Mouse (Mus musculus): ENCODE data around the gene Gm45902. TPM values are rescaled to one million over a fixed set of nuclear protein-coding genes. Genes with fewer than 3 reads are reported as not detected.

Gene Gm45902
- 8.2 and 9.3 TPM in 2 replicates for polyA plus RNA-seq (2016; fragmentation: Nextera tagmentation; extraction: Ambion mirVana)

GRCm38 (mm10) chr2:3512552-3513454 lies at the start of gene Gm45902, which contains the start of the genes Hspa14 and Cdnf:
Gene Gm45902, minus strand, starts transcription at chr2:3512790.
Gene Hspa14, minus strand, starts transcription at chr2:3512814.
Gene Cdnf, plus strand, starts transcription at chr2:3513030.
- Histone ChIP-seq H3K27ac (peak within 1 kb of the TSS; percentile 80; the same call in 1 of the 2 replicates), H3K9me3 (no peaks in the 10 kb centered on the region)
- peak; percentile 100 for ATAC-seq (ENCODE audit: insufficient number of reproducible peaks, insufficient read depth, low FRiP score, low TSS enrichment)

GRCm38 (mm10) chr2:3546588-3546987 lies 34.0 kb upstream of the Gm45902 start:
- Histone ChIP-seq H3K4me2 (replicated peaks) (no peak overlapping the region), H3K9me3 (no peaks in the 10 kb centered on the region), H3K27ac (no peak overlapping the region), H3K4me3 (no peak overlapping the region), H3K36me3 (no peaks in the 10 kb centered on the region), H3K9ac (no peak overlapping the region), H3K4me1 (peaks cover 5% of the 10 kb centered on the region; the same call in 1 of the 2 replicates), H3K27me3 (no peaks in the 10 kb centered on the region)
- 2% methylated on average over 4 of the region's 4 CpGs for WGBS
- ATAC-seq (ENCODE audit: insufficient number of reproducible peaks, insufficient read depth, low FRiP score, low TSS enrichment) = no peak

More at GRCm38 (mm10) chr2:3512552-3513454, at the start of gene Gm45902, which contains the start of the genes Hspa14 and Cdnf:
- peaks cover 9% of the 10 kb centered on the region for H3K4me1 ChIP-seq
- H3K27me3 ChIP-seq = no peaks in the 10 kb centered on the region
- WGBS = under 1% methylated on average over 60 of the region's 60 CpGs
- H3K36me3 ChIP-seq = peaks cover 16% of the 10 kb centered on the region
- H3K4me3 ChIP-seq = peak within 1 kb of the TSS; percentile 77
- peak within 1 kb of the TSS; percentile 86 for H3K9ac ChIP-seq
- H3K4me2 ChIP-seq (replicated peaks) = peak within 1 kb of the TSS; percentile 77

- H3K9ac ChIP-seq = no peak overlapping the region
- H3K4me2 ChIP-seq (replicated peaks) = no peak overlapping the region
- 74% methylated on average over 2 of the region's 2 CpGs for WGBS
- no peak overlapping the region for H3K4me3 ChIP-seq
- ATAC-seq (ENCODE audit: insufficient number of reproducible peaks, insufficient read depth, low FRiP score, low TSS enrichment) = no peak
- no peaks in the 10 kb centered on the region for H3K36me3 ChIP-seq
- peaks cover 5% of the 10 kb centered on the region; the same call in 1 of the 2 replicates for H3K4me1 ChIP-seq
- H3K27ac ChIP-seq = no peak overlapping the region
- no peaks in the 10 kb centered on the region for H3K27me3 ChIP-seq
- no peaks in the 10 kb centered on the region for H3K9me3 ChIP-seq
These were observed 33.5 kb upstream of the Gm45902 start for GRCm38 (mm10) chr2:3546055-3546454.

DNA sequence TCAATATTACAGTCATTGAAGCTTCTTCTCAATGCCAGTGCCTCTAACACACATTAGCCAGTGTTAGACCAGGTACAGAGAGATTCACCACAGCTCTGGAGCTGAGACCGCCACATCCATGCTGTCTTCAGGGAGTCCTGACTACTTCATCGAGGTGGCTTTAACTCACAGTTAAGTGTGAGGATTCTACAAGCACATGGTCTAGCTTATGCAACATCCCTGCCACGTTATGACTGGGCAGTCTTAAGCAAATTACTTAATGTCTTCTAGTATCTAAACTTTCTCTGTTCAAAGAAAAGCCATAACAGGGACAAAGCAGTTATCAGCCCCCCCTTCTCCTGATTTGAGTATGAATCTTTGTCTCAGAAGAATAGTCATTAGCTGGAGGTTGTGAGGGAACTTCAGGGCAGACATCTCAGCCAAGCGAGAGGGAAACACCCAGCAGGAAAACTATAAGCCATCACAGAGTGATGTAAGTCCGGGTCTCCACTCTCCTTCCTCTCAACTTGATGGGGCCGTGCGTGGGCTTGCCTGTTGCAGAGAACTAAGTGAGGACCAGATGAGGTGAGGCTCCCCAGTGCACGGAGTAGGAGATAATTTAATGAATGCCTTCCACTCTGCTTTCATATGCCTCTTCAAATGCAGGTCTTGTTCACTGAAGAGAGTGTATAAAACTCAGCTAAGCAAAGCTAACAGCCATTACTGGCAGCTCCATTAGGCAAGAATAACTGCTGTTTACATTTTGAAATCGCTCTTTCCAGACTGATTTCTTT lies 28.9 kb upstream of the Gm45902 start:
- Histone ChIP-seq H3K4me1 (peaks cover 5% of the 10 kb centered on the region; the same call in 1 of the 2 replicates), H3K36me3 (no peaks in the 10 kb centered on the region), H3K9me3 (no peaks in the 10 kb centered on the region), H3K4me2 (replicated peaks) (no peak overlapping the region), H3K27me3 (no peaks in the 10 kb centered on the region), H3K4me3 (no peak overlapping the region), H3K9ac (no peak overlapping the region), H3K27ac (no peak overlapping the region)
- ATAC-seq (ENCODE audit: insufficient number of reproducible peaks, insufficient read depth, low FRiP score, low TSS enrichment) = no peak
- 71% methylated on average over 9 of the region's 9 CpGs for WGBS

DNA sequence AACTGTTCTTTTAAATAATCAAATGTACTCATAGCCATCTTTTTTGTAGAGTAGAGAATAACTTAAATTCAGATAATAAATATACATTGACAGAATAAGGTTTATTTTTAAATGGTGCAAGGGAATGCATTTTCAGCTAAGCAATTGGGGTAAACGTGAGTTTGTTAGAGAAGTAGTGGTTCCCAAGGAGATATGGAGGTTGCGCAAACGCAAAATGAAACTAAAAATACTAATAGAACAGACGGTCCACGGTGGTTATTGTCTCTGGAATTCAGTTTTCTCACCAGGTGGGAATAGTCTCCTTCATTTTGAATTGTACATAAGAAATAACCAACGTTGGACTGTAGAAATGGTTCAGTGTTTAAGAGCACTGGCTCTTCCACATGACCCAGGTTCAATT lies 13.7 kb upstream of the Gm45902 start:
- ATAC-seq (ENCODE audit: insufficient number of reproducible peaks, insufficient read depth, low FRiP score, low TSS enrichment) = no peak

GRCm38 (mm10) chr2:3522558-3522957 lies 10.0 kb upstream of the Gm45902 start:
- Histone ChIP-seq H3K27me3 (no peaks in the 10 kb centered on the region), H3K4me1 (no peaks in the 10 kb centered on the region), H3K9ac (no peak overlapping the region), H3K4me2 (replicated peaks) (no peak overlapping the region), H3K9me3 (no peaks in the 10 kb centered on the region), H3K4me3 (no peak overlapping the region), H3K36me3 (no peaks in the 10 kb centered on the region), H3K27ac (no peak overlapping the region)
- WGBS = 81% methylated on average over 4 of the region's 4 CpGs
- no peak for ATAC-seq (ENCODE audit: insufficient number of reproducible peaks, insufficient read depth, low FRiP score, low TSS enrichment)

More for the DNA sequence above, 13.7 kb upstream of the Gm45902 start:
- WGBS = 83% methylated on average over 6 of the region's 6 CpGs
- Histone ChIP-seq H3K9ac (no peak overlapping the region), H3K27me3 (no peaks in the 10 kb centered on the region), H3K36me3 (no peaks in the 10 kb centered on the region), H3K4me1 (no peaks in the 10 kb centered on the region), H3K4me2 (replicated peaks) (no peak overlapping the region), H3K27ac (no peak overlapping the region), H3K4me3 (no peak overlapping the region), H3K9me3 (no peaks in the 10 kb centered on the region)

DNA sequence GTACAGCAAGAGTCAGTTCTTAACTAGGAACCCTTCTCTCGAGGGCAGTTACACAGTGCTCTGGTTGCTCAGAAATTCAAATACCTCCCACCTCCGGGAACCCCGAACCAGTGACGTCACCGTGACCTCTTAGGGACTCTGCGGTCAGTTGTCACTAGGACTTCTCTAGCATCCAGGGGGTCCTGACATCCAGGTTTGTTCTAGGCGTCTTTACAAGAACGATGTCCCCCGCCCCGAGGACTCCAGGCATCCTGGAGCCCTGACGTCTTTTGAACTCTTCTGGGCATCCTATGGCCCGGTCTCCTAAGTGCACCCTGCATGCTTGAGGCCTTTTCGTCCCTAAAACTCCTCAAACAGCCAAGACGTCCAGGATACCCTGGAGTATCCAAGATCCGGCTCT lies 514 bp downstream of the Gm45902 start:
- no peaks in the 10 kb centered on the region for H3K27me3 ChIP-seq
- under 1% methylated on average over 15 of the region's 15 CpGs for WGBS
- H3K4me1 ChIP-seq = peaks cover 9% of the 10 kb centered on the region
- peak overlapping the region; percentile 77 for H3K4me2 ChIP-seq (replicated peaks)
- peak overlapping the region; percentile 77 for H3K4me3 ChIP-seq
- peaks cover 20% of the 10 kb centered on the region for H3K36me3 ChIP-seq
- H3K9ac ChIP-seq = peak overlapping the region; percentile 86
- H3K27ac ChIP-seq = peak overlapping the region; percentile 80; the same call in 1 of the 2 replicates
- H3K9me3 ChIP-seq = no peaks in the 10 kb centered on the region
- ATAC-seq (ENCODE audit: insufficient number of reproducible peaks, insufficient read depth, low FRiP score, low TSS enrichment) = no peak

GRCm38 (mm10) chr2:3500886-3501285 lies 11.7 kb downstream of the Gm45902 start:
- H3K9ac ChIP-seq = no peak overlapping the region

DNA sequence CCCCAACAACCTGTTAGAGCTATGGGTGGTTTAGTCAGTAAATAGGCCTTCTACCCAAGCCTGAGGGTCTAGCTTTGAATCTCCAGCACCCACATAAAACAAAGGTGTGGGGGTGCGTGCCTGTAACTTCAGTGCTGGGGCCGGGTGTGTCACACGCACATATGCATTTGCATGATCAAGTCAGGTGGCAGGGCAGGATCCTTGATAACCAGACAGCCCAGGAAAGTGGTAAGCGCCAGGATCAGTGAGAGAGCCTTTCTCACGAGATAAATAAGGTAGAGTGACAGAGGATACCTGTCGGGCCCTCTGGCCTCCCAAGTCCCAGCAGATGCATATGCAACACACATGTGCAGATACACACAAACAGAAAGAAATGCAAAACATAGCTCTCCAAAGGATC lies 13.0 kb downstream of the Gm45902 start:
- Histone ChIP-seq H3K9me3 (no peaks in the 10 kb centered on the region), H3K27ac (no peak overlapping the region), H3K4me3 (no peak overlapping the region), H3K36me3 (peaks cover 60% of the 10 kb centered on the region), H3K4me1 (no peaks in the 10 kb centered on the region), H3K9ac (no peak overlapping the region), H3K27me3 (no peaks in the 10 kb centered on the region), H3K4me2 (replicated peaks) (no peak overlapping the region)
- WGBS = 89% methylated on average over 6 of the region's 6 CpGs
- ATAC-seq (ENCODE audit: insufficient number of reproducible peaks, insufficient read depth, low FRiP score, low TSS enrichment) = no peak

More at GRCm38 (mm10) chr2:3500886-3501285, 11.7 kb downstream of the Gm45902 start:
- ATAC-seq (ENCODE audit: insufficient number of reproducible peaks, insufficient read depth, low FRiP score, low TSS enrichment) = no peak
- H3K9me3 ChIP-seq = no peaks in the 10 kb centered on the region
- WGBS = 96% methylated on average over 5 of the region's 5 CpGs
- H3K36me3 ChIP-seq = peaks cover 53% of the 10 kb centered on the region
- H3K27ac ChIP-seq = no peak overlapping the region
- no peaks in the 10 kb centered on the region for H3K4me1 ChIP-seq
- no peaks in the 10 kb centered on the region for H3K27me3 ChIP-seq
- no peak overlapping the region for H3K4me3 ChIP-seq
- no peak overlapping the region for H3K4me2 ChIP-seq (replicated peaks)

GRCm38 (mm10) chr2:3493833-3494409 lies 18.7 kb downstream of the Gm45902 start:
- 93% methylated on average over 3 of the region's 3 CpGs for WGBS
- Histone ChIP-seq H3K27me3 (no peaks in the 10 kb centered on the region), H3K9ac (no peak overlapping the region), H3K4me3 (no peak overlapping the region), H3K4me1 (no peaks in the 10 kb centered on the region), H3K36me3 (peaks cover 83% of the 10 kb centered on the region), H3K4me2 (replicated peaks) (no peak overlapping the region), H3K9me3 (no peaks in the 10 kb centered on the region), H3K27ac (no peak overlapping the region)
- no peak for ATAC-seq (ENCODE audit: insufficient number of reproducible peaks, insufficient read depth, low FRiP score, low TSS enrichment)

DNA sequence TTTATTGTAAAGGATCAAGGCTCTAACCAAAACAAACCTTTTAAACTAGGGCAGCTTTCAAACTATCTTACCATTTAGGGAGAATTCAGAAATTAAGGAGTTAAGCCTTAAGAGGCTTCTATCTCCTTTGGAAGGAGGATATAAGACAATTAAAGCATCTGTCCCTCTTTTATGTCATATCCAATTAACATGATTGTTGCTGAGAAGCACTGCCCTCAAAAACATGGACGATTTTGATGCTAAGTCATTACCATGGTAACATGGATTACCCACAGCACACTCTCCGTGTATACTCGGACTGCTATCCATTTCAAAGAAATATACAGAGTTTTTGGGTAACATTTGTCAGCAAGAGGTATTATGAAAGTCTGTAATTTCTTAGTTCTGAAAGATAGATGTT lies 22.8 kb downstream of the Gm45902 start:
- ATAC-seq (ENCODE audit: insufficient number of reproducible peaks, insufficient read depth, low FRiP score, low TSS enrichment) = no peak
- no peak overlapping the region for H3K4me2 ChIP-seq (replicated peaks)
- whole genome bisulfite sequencing = 81% methylated on average over 3 of the region's 3 CpGs
- H3K4me1 ChIP-seq = no peaks in the 10 kb centered on the region
- no peak overlapping the region for H3K9ac ChIP-seq
- no peaks in the 10 kb centered on the region for H3K27me3 ChIP-seq
- H3K4me3 ChIP-seq = no peak overlapping the region
- no peaks in the 10 kb centered on the region for H3K9me3 ChIP-seq
- no peak overlapping the region for H3K27ac ChIP-seq
- peaks cover 54% of the 10 kb centered on the region for H3K36me3 ChIP-seq

All from embryonic facial prominence, embryonic 12.5 days (tissue).